Mouse (Mus musculus) heart, embryonic 10.5 days (tissue): ENCODE measurements around the gene Gm10024. TPM values are rescaled to one million over a fixed set of nuclear protein-coding genes. Genes with fewer than 3 reads are reported as not detected.
"Not testable (repeated sequence)": the region's sequence is repeated elsewhere in the genome, so short reads cannot be mapped to it uniquely, and the experiment has no call there.

Experiments
- DNase-seq: peaks from one replicate; pipeline ENCODE4 v3.0.0-alpha.2; 2017; ENCODE audit warnings: low spot score
- H3K27ac ChIP-seq: fragments of 300-500 bp; sonication (generic); 2 replicates; pipeline ENCODE4 v1.5.1; 2016; ENCODE audit warnings: mild to moderate bottlenecking
- H3K27me3 ChIP-seq: fragments of 300-500 bp; sonication (generic); 2 replicates; pipeline ENCODE4 v1.6.1; 2016; ENCODE audit warnings: mild to moderate bottlenecking; ENCODE audit not compliant: poor library complexity, insufficient read depth, severe bottlenecking
- H3K36me3 ChIP-seq: fragments of 300-500 bp; sonication (generic); 2 replicates; pipeline ENCODE4 v1.6.1; 2016; ENCODE audit warnings: mild to moderate bottlenecking, moderate library complexity
- H3K4me1 ChIP-seq: fragments of 300-500 bp; sonication (generic); 2 replicates; pipeline ENCODE4 v1.6.1; 2016; ENCODE audit warnings: mild to moderate bottlenecking
- H3K4me3 ChIP-seq: fragments of 300-500 bp; sonication (generic); 2 replicates; pipeline ENCODE4 v1.5.1; 2016; ENCODE audit warnings: mild to moderate bottlenecking, moderate library complexity
- H3K9me3 ChIP-seq: fragments of 300-500 bp; sonication (generic); 2 replicates; pipeline ENCODE4 v1.6.1; 2016; ENCODE audit warnings: mild to moderate bottlenecking, moderate library complexity
- WGBS: fragments of 180-500 bp; shearing (Covaris S2); methylation state at CpG from one replicate; pipeline ENCODE4 v1.1.7; 2016; 5-methylcytosine and 5-hydroxymethylcytosine counted together
- polyA plus RNA-seq: library from polyadenylated mRNA; unstranded; fragments of >200 nt; fragmentation: Nextera tagmentation; extraction: Ambion mirVana; gene quantifications from 2 replicates; pipeline ENCODE4 v1.2.1, GENCODE M21; 2016

The Gm10024 gene
- polyA plus RNA-seq, 1 experiment from 2014 or later = not detected

DNA sequence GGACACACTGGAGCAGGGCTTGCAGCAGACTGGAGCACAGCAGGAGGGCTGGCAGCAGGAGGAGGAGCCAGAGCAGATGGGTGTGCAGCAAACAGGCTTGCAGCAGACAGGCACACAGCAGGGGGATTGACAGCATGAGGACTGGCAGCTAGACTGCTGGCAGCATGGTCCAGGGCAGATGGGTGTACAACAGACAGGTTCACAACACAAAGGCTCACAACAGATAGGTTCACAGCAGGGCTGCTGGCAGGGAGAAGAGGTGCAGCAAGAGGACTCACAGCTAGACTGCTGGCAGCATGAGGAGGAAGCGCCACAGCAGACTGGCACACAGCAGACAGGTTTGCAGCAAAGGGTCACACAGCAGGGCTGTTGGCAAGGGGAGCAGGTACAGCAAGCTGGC lies 39.4 kb downstream of the Gm10024 start:
- H3K4me1 ChIP-seq, H3K9me3 ChIP-seq: not testable (repeated sequence)
- WGBS = 73% methylated on average over 1 of the region's 1 CpGs

GRCm38 (mm10) chr10:77751254-77751653 lies 40.0 kb downstream of the Gm10024 start, which contains the start of gene Gm9736:
TSS of gene Gm9736 (minus strand) at chr10:77751354.
- H3K27me3 ChIP-seq, H3K9me3 ChIP-seq, H3K4me1 ChIP-seq, H3K4me3 ChIP-seq, H3K36me3 ChIP-seq, H3K27ac ChIP-seq, DNase-seq: not testable (repeated sequence)
- 53% methylated on average over 1 of the region's 1 CpGs for WGBS

More for the DNA sequence above, 39.4 kb downstream of the Gm10024 start:
- not testable (repeated sequence) for H3K27me3 ChIP-seq, H3K27ac ChIP-seq, H3K36me3 ChIP-seq, H3K4me3 ChIP-seq, DNase-seq

DNA sequence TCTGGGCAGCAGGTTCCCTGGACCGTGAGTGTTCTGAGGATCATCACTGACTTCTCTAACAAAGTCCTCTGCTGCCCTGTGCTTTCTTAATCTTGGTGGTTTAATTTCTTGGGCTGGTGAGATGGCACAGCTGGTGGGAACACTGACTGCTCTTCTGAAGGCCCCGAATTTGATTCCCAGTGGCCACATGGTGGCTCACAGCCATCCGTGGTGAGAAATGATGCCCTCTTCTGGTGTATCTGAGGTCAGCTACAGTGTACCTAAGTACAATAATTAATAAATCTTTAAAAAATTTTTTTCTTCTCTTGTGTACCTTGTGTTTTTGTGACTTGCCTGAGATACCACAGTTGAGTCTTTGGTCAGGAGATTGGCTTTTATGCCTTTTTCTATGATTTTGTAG lies 41.1 kb downstream of the Gm10024 start:
- H3K27me3 ChIP-seq, H3K4me1 ChIP-seq, H3K36me3 ChIP-seq, DNase-seq, H3K4me3 ChIP-seq, H3K9me3 ChIP-seq, H3K27ac ChIP-seq: not testable (repeated sequence)
- 64% methylated on average over 3 of the region's 3 CpGs for WGBS

GRCm38 (mm10) chr10:77753448-77753847 lies 42.2 kb downstream of the Gm10024 start:
- Histone ChIP-seq H3K4me1 (no peaks in the 10 kb centered on the region), H3K4me3 (no peak overlapping the region), H3K27ac (no peak overlapping the region), H3K27me3 (peaks cover 6% of the 10 kb centered on the region; the same call in 1 of the 2 replicates), H3K36me3 (no peaks in the 10 kb centered on the region), H3K9me3 (no peaks in the 10 kb centered on the region)
- no peak for DNase-seq

GRCm38 (mm10) chr10:77759582-77759981 lies 48.3 kb downstream of the Gm10024 start, which contains the start of gene Gm3233:
TSS of gene Gm3233 (minus strand) at chr10:77759682.
- H3K9me3 ChIP-seq, H3K4me1 ChIP-seq, H3K27ac ChIP-seq, H3K36me3 ChIP-seq, DNase-seq, H3K27me3 ChIP-seq, H3K4me3 ChIP-seq: not testable (repeated sequence)
- WGBS = no CpG with 5 or more reads among the region's 1 CpGs

Other genes starting within 250 kb of the Gm10024 start
- 30.7 and 45.6 TPM in 2 replicates for gene Fam207a, start 195.7 kb upstream of the Gm10024 start, polyA plus RNA-seq
- 2.4 and 3.6 TPM in 2 replicates for gene Itgb2, start 181.2 kb upstream of the Gm10024 start, polyA plus RNA-seq
- gene Pttg1ip, start 129.7 kb upstream of the Gm10024 start, polyA plus RNA-seq = 94.9 and 97.0 TPM in 2 replicates
- 235 and 306 TPM in 2 replicates for gene Sumo3, start 105.4 kb upstream of the Gm10024 start, polyA plus RNA-seq
- gene Gm49325, start 105.3 kb upstream of the Gm10024 start, polyA plus RNA-seq = 2.1 and 2.7 TPM in 2 replicates
- 83.1 and 92.1 TPM in 2 replicates for gene Ube2g2, start 89.2 kb upstream of the Gm10024 start, polyA plus RNA-seq
- gene Tspear, start 24.9 kb upstream of the Gm10024 start, polyA plus RNA-seq = 0.14 and 0.38 TPM in 2 replicates
- not detected in 2 replicates for gene Gm19402, start 20.7 kb upstream of the Gm10024 start, polyA plus RNA-seq
- gene Gm9508, start 14.2 kb upstream of the Gm10024 start, polyA plus RNA-seq = not detected in 2 replicates
- gene Gm10272, start 4.8 kb upstream of the Gm10024 start, polyA plus RNA-seq = not detected in 2 replicates
- not detected in 2 replicates for gene Gm10142, start 4.3 kb downstream of the Gm10024 start, polyA plus RNA-seq
- not detected in 2 replicates for gene Krtap12-1, start 9.1 kb downstream of the Gm10024 start, polyA plus RNA-seq
- gene Gm10100, start 15.0 kb downstream of the Gm10024 start, polyA plus RNA-seq = not detected in 2 replicates
- not detected in 2 replicates for gene Gm18596, start 31.2 kb downstream of the Gm10024 start, polyA plus RNA-seq
- gene Gm9736, start 39.9 kb downstream of the Gm10024 start, polyA plus RNA-seq = not detected in 2 replicates
- not detected in 2 replicates for gene Gm3233, start 48.2 kb downstream of the Gm10024 start, polyA plus RNA-seq
- gene Gm3238, start 59.9 kb downstream of the Gm10024 start, polyA plus RNA-seq = not detected in 2 replicates
- gene Gm7138, start 65.5 kb downstream of the Gm10024 start, polyA plus RNA-seq = not detected in 2 replicates
- gene Gm3250, start 71.1 kb downstream of the Gm10024 start, polyA plus RNA-seq = not detected in 2 replicates
- not detected in 2 replicates for gene Gm7137, start 76.7 kb downstream of the Gm10024 start, polyA plus RNA-seq
- not detected in 2 replicates for gene Gm9639, start 83.6 kb downstream of the Gm10024 start, polyA plus RNA-seq
- gene Gm19668, start 87.7 kb downstream of the Gm10024 start, polyA plus RNA-seq = not detected in 2 replicates
- gene Gm9507, start 100.4 kb downstream of the Gm10024 start, polyA plus RNA-seq = not detected in 2 replicates
- not detected in 2 replicates for gene Gm2696, start 103.2 kb downstream of the Gm10024 start, polyA plus RNA-seq
- gene Krtap10-4, start 115.6 kb downstream of the Gm10024 start, polyA plus RNA-seq = not detected in 2 replicates
- not detected in 2 replicates for gene Krtap10-10, start 124.5 kb downstream of the Gm10024 start, polyA plus RNA-seq
- gene Gm36176, start 135.3 kb downstream of the Gm10024 start, polyA plus RNA-seq = not detected in 2 replicates
- not detected in 2 replicates for gene Gm10318, start 141.4 kb downstream of the Gm10024 start, polyA plus RNA-seq
- gene Gm3285, start 150.5 kb downstream of the Gm10024 start, polyA plus RNA-seq = not detected in 2 replicates
- 2.7 and 4.9 TPM in 2 replicates for gene Lrrc3, start 191.1 kb downstream of the Gm10024 start, polyA plus RNA-seq